Mouse (Mus musculus): ENCODE data around the gene Yaf2. TPM values are rescaled to one million over a fixed set of nuclear protein-coding genes. Genes with fewer than 3 reads are reported as not detected.

Gene Yaf2
- polyA plus RNA-seq, 1 experiment: 39.3 TPM

DNA sequence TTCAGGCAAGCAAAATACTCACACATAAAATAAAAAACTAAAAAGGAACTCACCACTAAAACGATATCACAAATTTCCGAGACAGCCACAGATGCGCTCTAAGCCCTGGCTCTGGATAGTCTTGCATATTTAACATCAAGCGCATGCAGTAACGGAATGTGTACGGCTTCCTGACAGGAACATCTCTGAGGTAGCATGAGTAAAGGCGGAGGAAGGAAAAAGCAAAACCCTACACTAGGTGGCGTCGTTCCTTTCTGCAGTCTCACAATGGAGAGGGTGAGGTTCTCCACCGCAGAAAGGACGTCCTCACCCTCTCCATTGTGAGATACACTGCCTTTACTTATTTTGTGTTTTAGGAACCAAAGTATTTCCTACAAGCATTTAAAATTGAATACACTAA, 53.4 kb downstream of the Yaf2 start:
- H3K4me3 ChIP-seq (ENCODE audit: insufficient read depth, poor library complexity, severe bottlenecking): no peak overlapping the region
- no peaks in the 10 kb centered on the region for H3K79me3 ChIP-seq (ENCODE audit: low read depth)
- TF ChIP-seq FOSL1 (IDR thresholded peaks at IDR 0.05; ENCODE audit: insufficient read depth, low read length, poor library complexity, severe bottlenecking) (no peak), CTCF (IDR thresholded peaks at IDR 0.05; ENCODE audit: control insufficient read depth, insufficient read depth, insufficient read length) (peak; percentile 36), CEBPB (IDR thresholded peaks at IDR 0.05; ENCODE audit: low read depth) (no peak), MYOD1 (IDR thresholded peaks at IDR 0.05; ENCODE audit: control insufficient read depth, insufficient read length, low read depth) (no peak), USF1 (IDR thresholded peaks at IDR 0.05; ENCODE audit: low read depth) (no peak), MAX (IDR thresholded peaks at IDR 0.05) (no peak), MYOG (IDR thresholded peaks at IDR 0.05; ENCODE audit: control insufficient read depth, extremely low read depth, insufficient read length) (no peak)
- H3K36me3 ChIP-seq (ENCODE audit: control insufficient read depth, insufficient read depth): peaks cover 34% of the 10 kb centered on the region
- no peaks in the 10 kb centered on the region for H3K27me3 ChIP-seq (ENCODE audit: control insufficient read depth, insufficient read depth, insufficient read length)
- H3ac ChIP-seq (ENCODE audit: control insufficient read depth, insufficient read length, low read depth): no peak overlapping the region
- H3K79me2 ChIP-seq (ENCODE audit: control insufficient read depth, insufficient read depth): no peaks in the 10 kb centered on the region

GRCm38 (mm10) chr15:93276276-93276675, 60.5 kb downstream of the Yaf2 start:
- Histone ChIP-seq H3K36me3 (ENCODE audit: control insufficient read depth, insufficient read depth) (peaks cover 7% of the 10 kb centered on the region), H3K79me3 (ENCODE audit: low read depth) (peaks cover 31% of the 10 kb centered on the region), H3ac (ENCODE audit: control insufficient read depth, insufficient read length, low read depth) (peak overlapping the region; percentile 20), H3K79me2 (ENCODE audit: control insufficient read depth, insufficient read depth) (peaks cover 36% of the 10 kb centered on the region), H3K4me3 (ENCODE audit: insufficient read depth, poor library complexity, severe bottlenecking) (peak overlapping the region; percentile 77), H3K27me3 (ENCODE audit: control insufficient read depth, insufficient read depth, insufficient read length) (no peaks in the 10 kb centered on the region)
- no peak for TF ChIP-seq MAX (IDR thresholded peaks at IDR 0.05)
- no peak for TF ChIP-seq CTCF (IDR thresholded peaks at IDR 0.05; ENCODE audit: control insufficient read depth, insufficient read depth, insufficient read length)
- no peak for TF ChIP-seq FOSL1 (IDR thresholded peaks at IDR 0.05; ENCODE audit: insufficient read depth, low read length, poor library complexity, severe bottlenecking)
- TF ChIP-seq MYOD1 (IDR thresholded peaks at IDR 0.05; ENCODE audit: control insufficient read depth, insufficient read length, low read depth): no peak
- TF ChIP-seq MYOG (IDR thresholded peaks at IDR 0.05; ENCODE audit: control insufficient read depth, extremely low read depth, insufficient read length): no peak
- TF ChIP-seq USF1 (IDR thresholded peaks at IDR 0.05; ENCODE audit: low read depth): no peak
- TF ChIP-seq CEBPB (IDR thresholded peaks at IDR 0.05; ENCODE audit: low read depth): no peak

GRCm38 (mm10) chr15:93275623-93276022, 61.1 kb downstream of the Yaf2 start:
- H3K79me3 ChIP-seq (ENCODE audit: low read depth): peaks cover 37% of the 10 kb centered on the region

GRCm38 (mm10) chr15:93274679-93275583, 61.8 kb downstream of the Yaf2 start, which contains the start of gene Gxylt1:
Gene Gxylt1, minus strand, starts transcription at chr15:93275179.
- Histone ChIP-seq H3K79me3 (ENCODE audit: low read depth) (peaks cover 44% of the 10 kb centered on the region), H3K27me3 (ENCODE audit: control insufficient read depth, insufficient read depth, insufficient read length) (no peaks in the 10 kb centered on the region), H3K79me2 (ENCODE audit: control insufficient read depth, insufficient read depth) (peaks cover 49% of the 10 kb centered on the region), H3K36me3 (ENCODE audit: control insufficient read depth, insufficient read depth) (peaks cover 6% of the 10 kb centered on the region), H3K4me3 (ENCODE audit: insufficient read depth, poor library complexity, severe bottlenecking) (peak within 1 kb of the TSS; percentile 77), H3ac (ENCODE audit: control insufficient read depth, insufficient read length, low read depth) (peak within 1 kb of the TSS; percentile 93)
- TF ChIP-seq CTCF (IDR thresholded peaks at IDR 0.05; ENCODE audit: control insufficient read depth, insufficient read depth, insufficient read length) (no peak), MAX (IDR thresholded peaks at IDR 0.05) (peak; percentile 54)

More at GRCm38 (mm10) chr15:93275623-93276022, 61.1 kb downstream of the Yaf2 start:
- H3K27me3 ChIP-seq (ENCODE audit: control insufficient read depth, insufficient read depth, insufficient read length): no peaks in the 10 kb centered on the region
- peaks cover 7% of the 10 kb centered on the region for H3K36me3 ChIP-seq (ENCODE audit: control insufficient read depth, insufficient read depth)
- H3K79me2 ChIP-seq (ENCODE audit: control insufficient read depth, insufficient read depth): peaks cover 43% of the 10 kb centered on the region
- peak overlapping the region; percentile 77 for H3K4me3 ChIP-seq (ENCODE audit: insufficient read depth, poor library complexity, severe bottlenecking)
- H3ac ChIP-seq (ENCODE audit: control insufficient read depth, insufficient read length, low read depth): peak overlapping the region; percentile 75
- TF ChIP-seq CEBPB (IDR thresholded peaks at IDR 0.05; ENCODE audit: low read depth) (no peak), MAX (IDR thresholded peaks at IDR 0.05) (no peak), USF1 (IDR thresholded peaks at IDR 0.05; ENCODE audit: low read depth) (no peak), FOSL1 (IDR thresholded peaks at IDR 0.05; ENCODE audit: insufficient read depth, low read length, poor library complexity, severe bottlenecking) (no peak), MYOD1 (IDR thresholded peaks at IDR 0.05; ENCODE audit: control insufficient read depth, insufficient read length, low read depth) (no peak), CTCF (IDR thresholded peaks at IDR 0.05; ENCODE audit: control insufficient read depth, insufficient read depth, insufficient read length) (no peak), MYOG (IDR thresholded peaks at IDR 0.05; ENCODE audit: control insufficient read depth, extremely low read depth, insufficient read length) (no peak)

GRCm38 (mm10) chr15:93273788-93274678, 62.7 kb downstream of the Yaf2 start:
- Histone ChIP-seq H3K4me3 (ENCODE audit: insufficient read depth, poor library complexity, severe bottlenecking) (peak overlapping the region; percentile 77), H3K27me3 (ENCODE audit: control insufficient read depth, insufficient read depth, insufficient read length) (no peaks in the 10 kb centered on the region), H3K36me3 (ENCODE audit: control insufficient read depth, insufficient read depth) (peaks cover 14% of the 10 kb centered on the region), H3K79me3 (ENCODE audit: low read depth) (peaks cover 53% of the 10 kb centered on the region), H3ac (ENCODE audit: control insufficient read depth, insufficient read length, low read depth) (peak overlapping the region; percentile 93), H3K79me2 (ENCODE audit: control insufficient read depth, insufficient read depth) (peaks cover 58% of the 10 kb centered on the region)
- TF ChIP-seq MYOD1 (IDR thresholded peaks at IDR 0.05; ENCODE audit: control insufficient read depth, insufficient read length, low read depth): no peak
- TF ChIP-seq MYOG (IDR thresholded peaks at IDR 0.05; ENCODE audit: control insufficient read depth, extremely low read depth, insufficient read length): no peak
- no peak for TF ChIP-seq CEBPB (IDR thresholded peaks at IDR 0.05; ENCODE audit: low read depth)
- no peak for TF ChIP-seq FOSL1 (IDR thresholded peaks at IDR 0.05; ENCODE audit: insufficient read depth, low read length, poor library complexity, severe bottlenecking)
- TF ChIP-seq CTCF (IDR thresholded peaks at IDR 0.05; ENCODE audit: control insufficient read depth, insufficient read depth, insufficient read length): no peak
- no peak for TF ChIP-seq USF1 (IDR thresholded peaks at IDR 0.05; ENCODE audit: low read depth)
- TF ChIP-seq MAX (IDR thresholded peaks at IDR 0.05): no peak

Data from C2C12 (cell line).